Mouse (Mus musculus) small intestine, adult 2 months (tissue): ENCODE results near the gene Akap1. TPM values are rescaled to one million over a fixed set of nuclear protein-coding genes. Genes with fewer than 3 reads are reported as not detected.

Experiments used
- H3K27ac ChIP-seq: fragments of 200-500 bp; 2 replicates; pipeline ENCODE4 v1.5.1; 2012; ENCODE audit warnings: low read depth, low read length, control low read depth, inconsistent platforms; ENCODE audit not compliant: insufficient read depth
- H3K27me3 ChIP-seq: fragments of 200-500 bp; 2 replicates; pipeline ENCODE4 v1.6.1; 2012; ENCODE audit warnings: mild to moderate bottlenecking, moderate library complexity, low read length, inconsistent platforms; ENCODE audit not compliant: control insufficient read depth, insufficient read depth
- H3K36me3 ChIP-seq: fragments of 200-500 bp; 2 replicates; pipeline ENCODE4 v1.6.1; 2012; ENCODE audit warnings: mild to moderate bottlenecking, low read length, control low read depth, inconsistent platforms; ENCODE audit not compliant: control insufficient read depth, insufficient read depth
- H3K4me1 ChIP-seq: fragments of 200-500 bp; 2 replicates; pipeline ENCODE4 v1.6.1; 2012; ENCODE audit warnings: low read length, inconsistent platforms, mixed read lengths; ENCODE audit not compliant: control insufficient read depth, insufficient read depth, insufficient read length
- H3K4me3 ChIP-seq: fragments of 200-500 bp; 2 replicates; pipeline ENCODE4 v1.5.1; 2012; ENCODE audit warnings: low read depth, mild to moderate bottlenecking, control low read depth, inconsistent platforms, low read length, moderate library complexity
- CTCF ChIP-seq: fragments of 200-500 bp; IDR thresholded peaks from 2 replicates; pipeline ENCODE4 v1.5.1; 2012; ENCODE audit warnings: low read depth, mild to moderate bottlenecking, control low read depth, inconsistent platforms, low read length, moderate library complexity, mixed read lengths; ENCODE audit not compliant: insufficient replicate concordance, insufficient read length; ENCODE audit errors: extremely low read depth
- POLR2A ChIP-seq: fragments of 200-500 bp; IDR thresholded peaks from 2 replicates; pipeline ENCODE4 v1.6.1; 2012; ENCODE audit warnings: low read depth, mild to moderate bottlenecking, control low read depth, inconsistent platforms, low read length, moderate library complexity
- WGBS: fragments of 180-500 bp; shearing (Covaris S2); methylation state at CpG from one replicate; pipeline ENCODE4 v1.1.7; 2018; 5-methylcytosine and 5-hydroxymethylcytosine counted together
- polyA plus RNA-seq: library from polyadenylated mRNA; depleted of rRNA; stranded (reverse); fragments of >200 nt; gene quantifications from 2 replicates; pipeline ENCODE4 v1.2.3, GENCODE M21; 2012; rRNA removed

Gene Akap1
- 17.2 and 23.9 TPM in 2 replicates for polyA plus RNA-seq

- 2% methylated on average over 60 of the region's 60 CpGs for WGBS
- TF ChIP-seq CTCF = no peak
- peak; percentile 79 for TF ChIP-seq POLR2A
- Histone ChIP-seq H3K4me3 (peak within 1 kb of the TSS; percentile 71), H3K27ac (peak within 1 kb of the TSS; percentile 89), H3K4me1 (peaks cover 6% of the 10 kb centered on the region; the same call in 1 of the 2 replicates), H3K36me3 (no peaks in the 10 kb centered on the region), H3K27me3 (no peaks in the 10 kb centered on the region)
Measured at GRCm38 (mm10) chr11:88864458-88865197, at the start of gene Akap1. TSS of gene Akap1 (minus strand) at chr11:88864586.

- Histone ChIP-seq H3K4me3 (no peak overlapping the region), H3K36me3 (no peaks in the 10 kb centered on the region), H3K4me1 (peaks cover 4% of the 10 kb centered on the region; the same call in 1 of the 2 replicates), H3K27me3 (no peaks in the 10 kb centered on the region), H3K27ac (no peak overlapping the region)
- TF ChIP-seq CTCF (no peak), POLR2A (no peak)
- 37% methylated on average over 8 of the region's 8 CpGs for whole genome bisulfite sequencing
Measured at GRCm38 (mm10) chr11:88909388-88910036, 45.1 kb upstream of the Akap1 start.

GRCm38 (mm10) chr11:88908557-88909211, 44.3 kb upstream of the Akap1 start:
- Histone ChIP-seq H3K27ac (no peak overlapping the region), H3K27me3 (no peaks in the 10 kb centered on the region), H3K4me3 (no peak overlapping the region), H3K4me1 (peaks cover 9% of the 10 kb centered on the region; the same call in 1 of the 2 replicates), H3K36me3 (no peaks in the 10 kb centered on the region)
- TF ChIP-seq CTCF = peak; percentile 34; the same call in 1 of the 2 replicates
- no peak for TF ChIP-seq POLR2A
- 92% methylated on average over 1 of the region's 1 CpGs for WGBS

GRCm38 (mm10) chr11:88907886-88908285, 43.5 kb upstream of the Akap1 start:
- no peaks in the 10 kb centered on the region for H3K27me3 ChIP-seq
- H3K4me3 ChIP-seq = no peak overlapping the region
- WGBS = 95% methylated on average over 7 of the region's 7 CpGs
- no peak overlapping the region for H3K27ac ChIP-seq
- no peaks in the 10 kb centered on the region for H3K36me3 ChIP-seq
- H3K4me1 ChIP-seq = peaks cover 12% of the 10 kb centered on the region; the same call in 1 of the 2 replicates
- TF ChIP-seq POLR2A = no peak
- no peak for TF ChIP-seq CTCF

GRCm38 (mm10) chr11:88905621-88906020, 41.2 kb upstream of the Akap1 start:
- TF ChIP-seq POLR2A (no peak), CTCF (no peak)
- H3K4me1 ChIP-seq = peaks cover 13% of the 10 kb centered on the region; the same call in 1 of the 2 replicates
- H3K27me3 ChIP-seq = no peaks in the 10 kb centered on the region
- no peaks in the 10 kb centered on the region for H3K36me3 ChIP-seq
- WGBS = 51% methylated on average over 2 of the region's 2 CpGs
- no peak overlapping the region for H3K27ac ChIP-seq
- H3K4me3 ChIP-seq = no peak overlapping the region

GRCm38 (mm10) chr11:88904080-88904479, 39.7 kb upstream of the Akap1 start:
- H3K36me3 ChIP-seq = no peaks in the 10 kb centered on the region
- H3K4me3 ChIP-seq = no peak overlapping the region
- peaks cover 9% of the 10 kb centered on the region; the same call in 1 of the 2 replicates for H3K4me1 ChIP-seq
- no peak overlapping the region for H3K27ac ChIP-seq
- 11% methylated on average over 2 of the region's 2 CpGs for WGBS
- H3K27me3 ChIP-seq = no peaks in the 10 kb centered on the region
- no peak for TF ChIP-seq POLR2A
- no peak for TF ChIP-seq CTCF
